Mouse (Mus musculus) 3134 (cell line): Measurements from ENCODE around the gene Fbxo22.
"Not testable (repeated sequence)": the region's sequence is repeated elsewhere in the genome, so short reads cannot be mapped to it uniquely, and the experiment has no call there.

Source experiments
- DNase-seq: peaks from one replicate; pipeline ENCODE4 v3.0.0-alpha.2; 2011; ENCODE audit warnings: low spot score; ENCODE audit not compliant: insufficient read length; ENCODE audit errors: extremely low read depth

Fbxo22 gene

GRCm38 (mm10) chr9:55208790-55209481, at the start of gene Fbxo22:
Gene Fbxo22, plus strand, starts transcription at chr9:55208925.
- DNase-seq = peak; percentile 90

DNA sequence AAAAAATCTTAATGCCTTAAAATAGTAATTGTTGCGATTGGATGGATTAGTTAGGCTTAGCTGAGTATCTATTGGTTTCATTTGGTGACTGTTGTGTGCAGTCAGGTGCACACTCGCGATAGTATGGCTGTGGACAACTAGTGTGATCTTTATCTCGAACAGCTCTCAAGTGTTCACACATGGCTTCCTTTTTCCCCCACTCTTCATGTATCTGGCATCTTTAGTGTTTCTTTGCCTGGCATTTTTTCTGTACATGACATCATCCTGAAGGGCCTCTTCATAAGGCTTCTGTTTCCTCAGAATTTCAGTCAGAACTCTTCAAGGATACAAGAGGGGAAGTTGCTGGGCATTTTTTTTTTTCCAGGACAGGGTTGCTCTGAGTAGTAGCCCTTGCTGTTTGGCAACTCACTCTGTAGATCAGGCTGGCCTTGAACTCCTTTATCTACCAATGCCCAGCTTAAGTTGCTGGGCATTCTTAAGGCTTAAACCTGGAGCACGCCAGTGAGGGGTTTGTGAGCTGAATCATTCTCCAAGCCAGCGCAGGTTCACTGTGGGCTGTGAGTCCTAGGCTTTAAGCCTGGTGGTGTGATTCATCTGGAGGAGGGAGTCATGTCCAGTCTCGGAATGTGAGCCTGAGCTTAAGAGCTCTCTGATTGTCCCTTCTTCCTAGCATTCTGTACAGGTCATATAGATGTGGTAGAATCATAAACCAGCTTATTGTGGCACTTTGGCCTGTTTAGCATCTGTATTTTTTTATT, 37.9 kb upstream of the Fbxo22 start:
- DNase-seq = peak; percentile 54

GRCm38 (mm10) chr9:55172195-55172685, 36.5 kb upstream of the Fbxo22 start:
- no peak for DNase-seq

- DNase-seq = no peak
These were observed 34.5 kb upstream of the Fbxo22 start for GRCm38 (mm10) chr9:55174235-55174634.

GRCm38 (mm10) chr9:55195876-55196275, 12.8 kb upstream of the Fbxo22 start:
- no peak for DNase-seq

DNA sequence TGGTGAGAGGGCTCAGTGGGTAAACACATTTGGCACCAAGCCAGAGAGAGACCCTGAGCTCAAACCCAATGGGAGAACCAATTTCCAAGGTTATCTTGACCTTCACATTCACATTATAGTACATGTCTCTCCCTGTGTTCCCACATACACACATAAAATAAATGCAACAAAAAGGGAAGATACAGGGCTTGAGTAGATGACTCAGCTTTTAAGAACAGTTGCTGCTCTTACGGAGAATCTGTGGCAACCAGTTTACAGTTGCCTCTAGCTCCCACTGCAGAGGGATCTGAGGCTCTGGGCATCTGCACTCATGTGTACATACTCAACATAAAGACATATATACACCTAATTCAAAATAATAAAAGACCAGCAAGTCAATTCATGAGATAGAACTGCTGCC, 10.5 kb upstream of the Fbxo22 start:
- no peak for DNase-seq

DNA sequence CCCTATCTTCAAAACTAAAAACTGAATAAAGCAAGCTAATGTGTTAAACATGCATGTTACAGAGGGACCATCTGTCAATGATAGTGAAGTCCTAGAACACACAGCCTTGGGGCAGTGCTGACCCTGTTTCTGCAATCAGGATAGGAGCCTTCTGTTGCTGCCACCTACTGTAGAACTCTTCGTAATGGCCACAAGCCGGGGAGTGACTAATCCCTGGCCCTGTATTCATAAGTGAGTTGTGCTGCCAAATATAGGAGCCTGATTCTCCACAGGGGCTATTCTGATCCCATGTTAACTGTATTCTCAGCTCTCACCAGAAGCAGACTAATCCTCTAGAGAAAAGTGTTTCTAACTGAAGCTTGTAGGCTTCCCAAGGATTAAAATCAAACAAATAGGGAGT, 9.4 kb upstream of the Fbxo22 start:
- no peak for DNase-seq

DNA sequence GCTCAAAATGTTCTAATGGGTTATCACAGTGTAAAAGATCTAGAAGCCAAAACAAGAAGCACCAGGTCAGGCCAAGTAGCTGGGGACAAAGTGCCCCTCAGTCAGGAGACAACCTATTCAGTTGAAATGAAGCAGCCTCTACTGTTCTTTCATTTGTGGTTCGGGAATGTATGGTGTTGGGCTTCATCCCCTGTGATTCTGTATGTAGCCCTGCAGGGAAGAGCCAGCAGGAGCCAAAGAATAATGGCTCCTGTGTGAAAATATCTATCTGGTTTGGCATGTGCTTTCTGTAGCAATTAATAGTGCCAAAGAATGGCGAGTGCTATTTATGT, 301 bp upstream of the Fbxo22 start:
- DNase-seq = no peak

- no peak for DNase-seq
These were observed 2.9 kb downstream of the Fbxo22 start for GRCm38 (mm10) chr9:55211611-55212010.

DNA sequence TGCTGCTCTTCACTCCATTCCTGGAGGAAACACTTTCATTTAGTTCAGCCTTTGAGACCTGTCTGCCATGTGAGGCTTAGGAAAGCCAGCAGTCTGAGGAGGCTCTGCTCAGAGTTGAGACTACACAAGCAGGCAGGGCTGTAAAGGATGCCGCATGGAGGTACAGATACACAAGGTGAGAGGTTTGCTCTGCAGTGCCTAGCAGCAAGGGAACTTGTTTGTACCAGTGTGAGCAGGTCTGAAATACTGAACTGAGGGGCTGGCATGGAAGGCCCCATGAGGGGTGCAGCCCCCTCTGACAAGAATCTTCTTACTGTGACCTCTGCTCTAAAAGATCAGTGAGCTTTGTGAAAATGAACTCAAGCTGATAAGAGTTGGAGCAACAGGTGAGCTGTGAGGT, 4.7 kb downstream of the Fbxo22 start:
- DNase-seq = no peak

- no peak for DNase-seq
These were observed 6.3 kb downstream of the Fbxo22 start for GRCm38 (mm10) chr9:55215056-55215455.

- DNase-seq = no peak
These were observed 6.9 kb downstream of the Fbxo22 start for GRCm38 (mm10) chr9:55215648-55216047.

DNA sequence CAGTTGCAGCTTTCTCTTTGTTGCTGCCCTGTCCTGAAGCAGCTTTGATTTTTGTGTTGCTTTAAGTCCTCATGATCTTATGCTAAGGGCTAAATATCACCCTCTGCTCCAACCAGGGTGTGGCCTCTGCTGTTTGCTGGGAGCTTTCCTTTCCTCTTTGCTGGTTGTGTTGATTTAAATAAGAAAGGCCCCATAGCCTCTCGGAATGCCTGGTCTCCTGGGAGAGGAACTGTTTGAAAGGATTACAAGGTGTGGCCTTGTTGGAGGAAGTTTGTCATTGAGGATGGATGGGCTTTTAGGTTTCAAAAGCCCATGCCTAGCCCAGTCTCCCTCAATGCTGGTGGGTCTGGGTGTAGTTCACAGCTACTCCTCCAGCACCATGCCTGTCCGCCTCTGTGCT, 7.4 kb downstream of the Fbxo22 start:
- DNase-seq = no peak

DNA sequence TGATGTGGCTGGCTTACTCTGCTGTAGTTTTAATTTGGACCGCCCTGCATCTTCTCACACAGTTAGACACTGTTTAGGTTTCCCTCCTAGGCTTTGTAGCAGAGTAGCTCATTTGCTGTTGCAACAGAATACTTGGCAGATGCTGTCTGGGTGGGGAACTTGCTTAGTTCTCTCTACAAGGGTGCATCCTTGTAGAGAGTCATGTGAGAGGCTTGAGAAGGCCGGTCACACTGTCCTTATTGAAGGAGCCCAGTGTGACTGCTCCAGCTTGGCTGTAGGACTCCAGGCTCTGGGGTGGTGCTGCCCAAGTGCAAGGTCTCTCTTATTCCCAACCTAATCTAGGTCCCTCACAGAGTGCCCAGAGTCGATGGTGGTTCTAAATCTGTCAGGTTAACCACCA, 8.7 kb downstream of the Fbxo22 start:
- DNase-seq = no peak

GRCm38 (mm10) chr9:55225165-55225737, 16.5 kb downstream of the Fbxo22 start:
- DNase-seq = no peak

- DNase-seq = no peak
These were observed 17.5 kb downstream of the Fbxo22 start for GRCm38 (mm10) chr9:55226251-55226650.

DNA sequence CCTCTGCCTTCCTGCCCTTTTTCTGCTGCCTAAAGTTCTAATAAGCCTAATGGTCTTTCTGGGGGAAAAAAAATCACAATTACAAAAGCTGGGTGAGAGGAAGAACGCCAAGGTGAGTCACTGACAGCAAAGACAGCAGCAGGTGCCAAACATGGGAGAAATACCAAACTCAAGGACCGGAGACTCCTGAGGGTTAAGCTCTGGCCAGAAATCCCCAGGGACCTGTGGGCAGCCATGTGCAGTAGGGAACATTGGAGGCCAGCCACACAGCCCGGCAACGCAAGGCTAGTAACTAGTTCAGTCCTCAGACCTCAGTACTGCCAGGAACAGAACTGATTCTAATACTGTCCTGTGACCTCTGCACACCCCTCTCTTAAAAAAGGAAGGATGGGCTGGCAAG, 19.4 kb downstream of the Fbxo22 start:
- peak; percentile 74 for DNase-seq

GRCm38 (mm10) chr9:55229010-55229409, 20.3 kb downstream of the Fbxo22 start:
- DNase-seq = no peak

DNA sequence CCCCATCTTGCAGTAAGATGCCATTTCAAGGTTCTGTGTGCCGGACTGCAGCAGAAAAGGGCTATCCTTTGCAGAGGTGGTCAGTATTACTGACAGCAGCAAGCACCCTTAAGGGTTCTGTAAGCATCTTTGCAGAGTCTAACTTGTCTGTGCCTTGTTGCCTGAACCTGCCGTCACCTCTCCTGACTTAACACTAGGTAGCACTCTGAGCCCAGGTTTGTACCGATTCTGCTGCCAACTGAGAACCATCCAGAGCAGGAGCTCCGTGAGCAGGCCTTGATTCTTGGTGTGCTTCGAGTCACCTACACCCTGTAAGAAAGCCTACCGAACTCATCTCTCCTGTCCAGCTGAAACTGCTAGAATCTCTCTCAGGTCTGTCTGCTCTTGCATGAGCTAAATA, 22.8 kb downstream of the Fbxo22 start:
- no peak for DNase-seq

DNA sequence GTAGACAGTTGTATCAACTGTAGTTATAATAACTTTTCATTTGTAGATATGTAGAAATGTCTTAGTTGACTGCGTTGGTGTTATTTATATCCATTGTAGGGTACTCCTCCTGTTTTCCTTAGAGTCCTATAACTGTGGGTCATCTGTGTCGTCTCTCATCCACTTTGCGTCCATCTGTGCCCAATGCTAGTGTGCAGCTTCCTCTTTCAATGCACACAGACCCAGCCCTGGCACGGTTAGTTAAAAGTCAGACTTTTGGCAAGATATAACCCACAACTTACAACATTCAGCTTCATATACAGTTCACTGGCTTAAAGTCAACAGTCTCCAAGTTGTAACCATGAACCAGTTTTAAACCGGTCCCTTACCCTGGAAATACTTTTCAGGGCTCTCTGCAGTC, 23.4 kb downstream of the Fbxo22 start:
- DNase-seq = no peak

GRCm38 (mm10) chr9:55232586-55232985, 23.9 kb downstream of the Fbxo22 start:
- DNase-seq = no peak

GRCm38 (mm10) chr9:55233076-55233475, 24.4 kb downstream of the Fbxo22 start:
- DNase-seq = not testable (repeated sequence)
